In the genomic region with DNA sequence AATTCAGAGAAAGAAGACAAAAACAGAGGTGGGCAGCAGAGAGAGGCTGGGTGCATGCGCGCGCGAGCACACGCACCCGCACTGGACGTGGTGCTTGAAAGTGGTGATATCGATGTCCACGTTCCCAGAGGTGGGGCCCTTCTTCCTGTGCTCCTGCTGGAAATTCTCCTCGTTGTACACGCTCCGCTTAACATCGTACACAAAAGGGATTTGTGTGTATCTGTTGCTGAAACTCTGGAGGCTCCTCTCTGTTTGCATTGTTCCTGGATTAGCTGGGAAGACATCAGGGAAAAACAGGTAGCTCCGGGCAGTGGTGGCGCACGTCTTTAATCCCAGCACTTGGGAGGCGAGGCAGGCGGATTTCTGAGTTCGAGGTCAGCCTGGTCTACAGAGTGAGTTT, we compare ENCODE assay signal across 21 mouse cellular contexts. TPM values are rescaled to one million over a fixed set of nuclear protein-coding genes. Genes with fewer than 3 reads are reported as not detected.
DNase-seq lines count a peak whose midpoint lies in the region; ATAC-seq and TF ChIP-seq lines count a peak whose summit lies in the region.
"Had no signal": no experiment of that assay in that cellular context is flagged by ENCODE, and none has a peak within 500 bp of the region (broad histone marks: within the 10 kb centered on the region; RNA-seq: fewer than 3 reads in every experiment).

No protein-coding gene starts in this region.

- H3K9me3 ChIP-seq in midbrain, embryonic 10.5 days (replicated peaks) = no peaks in the 10 kb centered on the region
- no peaks in the 10 kb centered on the region for H3K9me3 ChIP-seq in midbrain, embryonic 13.5 days
- no peaks in the 10 kb centered on the region for H3K9me3 ChIP-seq in ES-E14 (ENCODE audit: control insufficient read depth, insufficient read depth, low read depth, low read length)
- H3K9me3 ChIP-seq: embryonic facial prominence, embryonic 13.5 days; forebrain, embryonic 13.5 days; heart, embryonic 10.5 days; hindbrain, embryonic 12.5 days had no signal

- DNase-seq in midbrain, embryonic 10.5 days (ENCODE audit: low spot score) = peak; percentile 17
- no peak for DNase-seq in ES-E14 (ENCODE audit: low read depth, low spot score)
- peak; percentile 48 for DNase-seq in retina, embryonic 14.5 days (ENCODE audit: low spot score)
- DNase-seq in left cerebral cortex, postnatal 14 days (ENCODE audit: low spot score in 2 of 2) = no peak
- no peak for DNase-seq in urinary bladder, adult 18-20 months (ENCODE audit: low spot score in 2 of 2)
- DNase-seq: adrenal gland, postnatal 10 days; cerebellum, adult 11-12 months; cerebellum, adult 9-10 months; cerebellum, postnatal 25 days; gastrocnemius, adult 2 months; gastrocnemius, postnatal 36 days; heart, adult 11 months; heart, postnatal 10 days; heart, postnatal 4 days had no signal

- H3K4me1 ChIP-seq in midbrain, embryonic 10.5 days = peaks cover 16% of the 10 kb centered on the region
- peaks cover 5% of the 10 kb centered on the region for H3K4me1 ChIP-seq in midbrain, embryonic 13.5 days (replicated peaks)
- no peaks in the 10 kb centered on the region; a peak in 1 of 4 replicates for H3K4me1 ChIP-seq in ES-E14 (ENCODE audit: control insufficient read depth in 2 of 2, insufficient read depth in 2 of 2, low read length in 2 of 2, poor library complexity in 1 of 2)

- intact Hi-C loops in left cerebral cortex, postnatal 14 days (cut with DNase I) = no loop called here

- 61% methylated on average over 19 of the region's 19 CpGs for WGBS in midbrain, embryonic 10.5 days
- WGBS in midbrain, embryonic 13.5 days = 50% methylated on average over 19 of the region's 19 CpGs

- no peak overlapping the region for H3K4me3 ChIP-seq in midbrain, embryonic 10.5 days
- no peak overlapping the region for H3K4me3 ChIP-seq in midbrain, embryonic 13.5 days (replicated peaks)
- H3K4me3 ChIP-seq in ES-E14 (ENCODE audit: insufficient read depth in 1 of 2, low read depth in 1 of 2, low read length in 2 of 2, poor library complexity in 1 of 2, severe bottlenecking in 1 of 2) = peak overlapping the region; percentile 30 to 31; a peak in 1 of 4 replicates
- H3K4me3 ChIP-seq: embryonic facial prominence, embryonic 13.5 days; forebrain, embryonic 13.5 days; gastrocnemius, adult 2 months; heart, embryonic 10.5 days; hindbrain, embryonic 12.5 days had no signal

- H3K27me3 ChIP-seq in midbrain, embryonic 10.5 days (ENCODE audit: low read depth, poor library complexity, severe bottlenecking) = peaks cover 16% of the 10 kb centered on the region
- H3K27me3 ChIP-seq in midbrain, embryonic 13.5 days = peaks cover 13% of the 10 kb centered on the region

- in situ Hi-C loops in ES-E14 (cut with MboI; ENCODE audit: low sequenced_read_pairs in 2 of 2, unreplicated experiment in 2 of 2) = no loop called here

- no peak overlapping the region for H3K4me2 ChIP-seq in midbrain, embryonic 13.5 days (replicated peaks)
- H3K4me2 ChIP-seq: embryonic facial prominence, embryonic 13.5 days; forebrain, embryonic 13.5 days; hindbrain, embryonic 12.5 days had no signal

- H3K27ac ChIP-seq in midbrain, embryonic 10.5 days (replicated peaks) = no peak overlapping the region
- H3K27ac ChIP-seq in midbrain, embryonic 13.5 days = no peak overlapping the region
- no peak overlapping the region for H3K27ac ChIP-seq in ES-E14 (ENCODE audit: insufficient read depth, low read depth, low read length, poor library complexity, severe bottlenecking)
- H3K27ac ChIP-seq: embryonic facial prominence, embryonic 13.5 days; forebrain, embryonic 13.5 days; gastrocnemius, adult 2 months; heart, embryonic 10.5 days; hindbrain, embryonic 12.5 days had no signal

- H3K9ac ChIP-seq in midbrain, embryonic 13.5 days (replicated peaks) = no peak overlapping the region
- peak overlapping the region; percentile 49; the same call in 1 of the 2 replicates for H3K9ac ChIP-seq in ES-E14 (ENCODE audit: insufficient read depth, low read depth, low read length, poor library complexity, severe bottlenecking)
- H3K9ac ChIP-seq: embryonic facial prominence, embryonic 13.5 days; forebrain, embryonic 13.5 days; hindbrain, embryonic 12.5 days had no signal

- ATAC-seq in midbrain, embryonic 13.5 days = no peak
- ATAC-seq: forebrain, embryonic 13.5 days; hindbrain, embryonic 16.5 days; inflammation-experienced regulatory T-cells, adult 6 months had no signal

- H3K36me3 ChIP-seq in midbrain, embryonic 10.5 days = no peaks in the 10 kb centered on the region
- no peaks in the 10 kb centered on the region for H3K36me3 ChIP-seq in midbrain, embryonic 13.5 days
- no peaks in the 10 kb centered on the region for H3K36me3 ChIP-seq in ES-E14 (ENCODE audit: control insufficient read depth, insufficient read depth, low read length, poor library complexity, severe bottlenecking)
- H3K36me3 ChIP-seq: embryonic facial prominence, embryonic 13.5 days; heart, embryonic 10.5 days; hindbrain, embryonic 12.5 days had no signal

TF ChIP-seq in ES-E14, 5 proteins besides CTCF, POLR2A, EP300 and RAD21:
- TF ChIP-seq CHD2 (IDR thresholded peaks at IDR 0.05; ENCODE audit: low read depth, low read length) = no peak
- TF ChIP-seq MAFK (IDR thresholded peaks at IDR 0.05; ENCODE audit: insufficient read depth, low read depth, low read length) = no peak
- TF ChIP-seq ZNF384 (IDR thresholded peaks at IDR 0.05; ENCODE audit: low read depth, low read length) = no peak
- TF ChIP-seq ZC3H11A (IDR thresholded peaks at IDR 0.05; ENCODE audit: borderline replicate concordance, low read depth, low read length) = no peak
- TF ChIP-seq HCFC1 (IDR thresholded peaks at IDR 0.05; ENCODE audit: borderline replicate concordance, insufficient read depth, low read length) = no peak
TF ChIP-seq in ES-E14: peak in this region for 0.

RNA-seq across cellular contexts. Expression of a gene that starts 5.4 kb away (rescaled TPM):
- polyA plus RNA-seq in midbrain, embryonic 10.5 days (2016; fragmentation: Nextera tagmentation; extraction: Ambion mirVana) = 0.46 and 0.56 TPM in 2 replicates
- 1.0 and 1.3 TPM in 2 replicates for polyA plus RNA-seq in midbrain, embryonic 13.5 days (2015; fragmentation: Nextera tagmentation; extraction: Ambion mirVana)
- 0.69 and 1.1 TPM in 2 replicates for total RNA-seq in ES-E14 (2012; rRNA removed)
- total RNA-seq in left cerebral cortex, postnatal 14 days (2021) = 1 to 10 TPM; 7.6 to 10.0 TPM

RNA-seq across cellular contexts. Expression of a gene that starts 6.5 kb away (rescaled TPM):
- 36.1 and 40.7 TPM in 2 replicates for polyA plus RNA-seq in midbrain, embryonic 10.5 days (2016; fragmentation: Nextera tagmentation; extraction: Ambion mirVana)
- 23.3 and 27.0 TPM in 2 replicates for polyA plus RNA-seq in midbrain, embryonic 13.5 days (2015; fragmentation: Nextera tagmentation; extraction: Ambion mirVana)
- 65.9 and 77.3 TPM in 2 replicates for total RNA-seq in ES-E14 (2012; rRNA removed)
- 10 to 100 TPM; 71.7 to 81.7 TPM for total RNA-seq in left cerebral cortex, postnatal 14 days (2021)

RNA-seq across cellular contexts. Expression of a gene that starts 41.3 kb away (rescaled TPM):
- polyA plus RNA-seq in midbrain, embryonic 10.5 days (2016; fragmentation: Nextera tagmentation; extraction: Ambion mirVana) = 3.3 and 3.4 TPM in 2 replicates
- polyA plus RNA-seq in midbrain, embryonic 13.5 days (2015; fragmentation: Nextera tagmentation; extraction: Ambion mirVana) = 1.8 and 2.3 TPM in 2 replicates
- 2.5 and 4.1 TPM in 2 replicates for total RNA-seq in ES-E14 (2012; rRNA removed)
- 1 to 10 TPM; 1.4 to 2.7 TPM for total RNA-seq in left cerebral cortex, postnatal 14 days (2021)

Comparison
In these comparisons a context has a peak if more than half of its experiments do, and no peak if none do; other contexts are left out.
1. DNase-seq: peak in midbrain, embryonic 10.5 days (single experiment) and retina, embryonic 14.5 days (single experiment); none in ES-E14 (single experiment), left cerebral cortex, postnatal 14 days (0 of 2) and urinary bladder, adult 18-20 months (0 of 2).
2. H3K4me3 ChIP-seq: peak in ES-E14 (2 of 2); none in midbrain, embryonic 10.5 days (single experiment) and midbrain, embryonic 13.5 days (single experiment).